Mouse (Mus musculus) heart, postnatal 14 days (tissue): ENCODE measurements around the gene Gm49321. TPM values are rescaled to one million over a fixed set of nuclear protein-coding genes. Genes with fewer than 3 reads are reported as not detected.

Source experiments
- DNase-seq, 2 experiments: peaks; one replicate each; pipeline ENCODE4 v3.0.0; 2021 to 2022
- intact Hi-C: fragments of 180-260 bp; cut with DNase I; formaldehyde crosslinking; loops from one replicate; pipeline ENCODE4 v1.15.1; 2025
- total RNA-seq, 2 experiments: library from RNA; stranded (reverse); gene quantifications; 2 replicates each; pipeline ENCODE4 v1.2.3; 2021

Gm49321 gene
- total RNA-seq, 2 experiments from 2014 or later: 5.1 TPM

GRCm38 (mm10) chr12:73997297-73998127 lies 60.1 kb downstream of the Gm49321 start, which contains the start of gene Syt16:
TSS of gene Syt16 (plus strand) at chr12:73997661.
- DNase-seq: no peak
- intact Hi-C loops: no loop called here

- intact Hi-C loops: no loop called here
- no peak for DNase-seq
Observed at GRCm38 (mm10) chr12:73998128-73998456, 60.6 kb downstream of the Gm49321 start.

GRCm38 (mm10) chr12:74002449-74002848 lies 65.0 kb downstream of the Gm49321 start:
- intact Hi-C loops: no loop called here

GRCm38 (mm10) chr12:74009448-74009911 lies 72.0 kb downstream of the Gm49321 start:
- DNase-seq: peak; percentile 47 to 50
- intact Hi-C loops: loop anchor here (5.0 kb wide), 1 partner anchor 283 kb away; no protein-coding TSS in a partner anchor

More at GRCm38 (mm10) chr12:74002449-74002848, 65.0 kb downstream of the Gm49321 start:
- no peak for DNase-seq

- intact Hi-C loops: loop anchor here (1.0 to 5.0 kb wide), 2 partner anchors 308 to 446 kb away; no protein-coding TSS in a partner anchor
- DNase-seq: peak; percentile 84 to 91
Observed at GRCm38 (mm10) chr12:74013739-74014138, 76.3 kb downstream of the Gm49321 start.

GRCm38 (mm10) chr12:74014739-74015270 lies 77.4 kb downstream of the Gm49321 start:
- peak; percentile 46 to 66 for DNase-seq
- intact Hi-C loops: loop anchor here (5.0 kb wide), 1 partner anchor 448 kb away; no protein-coding TSS in a partner anchor

GRCm38 (mm10) chr12:74015491-74015890 lies 78.0 kb downstream of the Gm49321 start:
- intact Hi-C loops: no loop called here
- DNase-seq: no peak

Other genes with a start within 250 kb of the Gm49321 start
- 10 to 100 TPM; 64.3 to 64.7 TPM for gene Hif1a, start 36.3 kb upstream of the Gm49321 start, total RNA-seq
- gene Snapc1, start 26.8 kb downstream of the Gm49321 start, total RNA-seq: 10 to 100 TPM; 10.8 to 10.9 TPM
- gene Syt16, start 60.0 kb downstream of the Gm49321 start, total RNA-seq: not detected